Mouse (Mus musculus) CD4-positive, CD25-positive, alpha-beta regulatory T cell, adult 4 months (primary cell): Measurements from ENCODE around the gene Gm20388. TPM values are rescaled to one million over a fixed set of nuclear protein-coding genes. Genes with fewer than 3 reads are reported as not detected.

ENCODE experiments used
- ATAC-seq: one replicate; pipeline ENCODE4 v1.8.0; 2017
- polyA plus RNA-seq, 2 experiments: library from polyadenylated mRNA; unstranded; fragments of 100-300 nt; shearing (Covaris generic); gene quantifications; one replicate each; pipeline ENCODE4 v1.2.1; 2017

Gm20388 gene
- polyA plus RNA-seq, 2 experiments from 2014 or later, result 10.7 to 12.8 TPM

GRCm38 (mm10) chr8:121350803-121351202 is 1440.2 kb downstream of the Gm20388 start:
- ATAC-seq, result no peak

DNA sequence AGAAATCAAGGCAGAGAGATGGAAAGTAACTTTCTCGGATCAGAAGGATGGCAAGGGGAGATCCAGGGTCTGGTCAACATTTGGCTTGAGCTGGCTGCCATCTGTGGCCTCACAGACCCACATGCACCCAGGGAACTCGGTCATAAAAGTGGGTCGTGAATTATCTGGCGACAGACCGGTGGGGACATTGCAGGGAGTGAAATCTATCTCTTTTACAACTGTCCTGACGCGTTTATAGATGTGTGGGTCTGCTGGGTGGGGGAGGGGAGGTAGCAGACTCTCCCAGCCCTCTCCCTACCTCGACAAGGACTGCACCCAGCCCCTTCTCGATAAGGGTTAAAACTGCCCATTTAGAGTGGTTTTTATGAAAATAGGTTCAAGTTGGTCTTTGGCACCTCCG is 1444.2 kb downstream of the Gm20388 start:
- no peak for ATAC-seq

GRCm38 (mm10) chr8:121357451-121357850 is 1446.8 kb downstream of the Gm20388 start:
- ATAC-seq, result no peak

DNA sequence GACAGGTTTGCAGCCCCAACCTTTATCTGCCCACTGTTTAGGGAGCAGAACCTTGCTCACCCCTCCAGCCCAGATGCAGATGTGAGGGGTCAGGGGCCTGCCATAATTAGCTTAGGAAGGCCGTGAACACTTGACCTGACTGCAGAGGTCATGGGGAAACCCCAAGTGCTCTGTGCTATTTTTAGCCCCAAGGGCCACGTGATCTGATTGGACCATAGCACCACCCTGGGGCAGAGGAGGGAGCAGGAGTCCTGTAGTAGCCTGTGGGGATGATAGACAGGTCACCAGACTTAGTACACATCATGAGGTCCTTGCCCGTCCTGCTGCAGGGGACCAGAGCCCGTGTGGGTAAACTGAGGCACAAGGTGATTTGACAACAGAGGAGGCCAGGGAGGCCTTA is 1448.0 kb downstream of the Gm20388 start:
- no peak for ATAC-seq

DNA sequence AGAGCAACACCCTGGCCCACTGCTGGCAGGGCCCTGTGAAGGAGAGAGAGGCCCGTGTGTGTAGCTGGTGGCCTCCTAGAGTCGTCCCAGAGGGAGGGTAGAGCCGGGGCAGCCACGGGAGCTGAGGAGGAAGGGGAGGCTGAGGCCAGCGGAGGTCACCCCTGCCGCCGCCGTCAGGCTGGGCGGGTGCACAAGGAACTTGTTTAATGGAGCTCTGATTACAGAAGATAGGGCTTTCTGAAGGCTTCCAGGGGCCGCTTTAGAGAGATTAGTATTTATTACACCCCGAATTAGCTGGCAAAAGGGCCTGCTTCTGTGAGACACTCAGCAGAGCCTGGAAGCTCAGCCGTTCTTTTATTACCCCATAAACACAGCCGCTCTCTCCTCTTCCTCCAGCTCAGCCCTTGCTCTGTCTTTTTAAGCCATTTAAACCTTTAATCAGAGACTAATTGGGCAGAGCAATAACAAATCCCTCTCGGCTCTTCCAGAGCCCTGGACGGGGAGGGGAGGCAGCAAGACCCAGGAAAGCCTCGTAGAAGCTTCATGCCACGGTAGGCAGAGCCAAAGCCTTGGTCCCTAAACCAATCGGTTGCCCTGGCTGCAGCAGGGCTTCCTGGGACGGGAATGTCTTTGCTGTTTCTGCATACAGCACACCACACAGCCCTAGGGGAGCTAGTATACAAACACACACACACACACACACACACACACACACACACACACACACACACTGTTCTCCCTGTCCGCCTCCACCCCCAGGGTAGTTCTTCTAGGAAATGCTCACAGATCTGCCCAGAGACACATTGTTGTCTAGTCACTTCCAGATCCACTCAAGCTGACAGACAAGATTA is 1448.7 kb downstream of the Gm20388 start:
- no peak for ATAC-seq

- no peak for ATAC-seq
Measured at GRCm38 (mm10) chr8:121360001-121360400, 1449.4 kb downstream of the Gm20388 start.

DNA sequence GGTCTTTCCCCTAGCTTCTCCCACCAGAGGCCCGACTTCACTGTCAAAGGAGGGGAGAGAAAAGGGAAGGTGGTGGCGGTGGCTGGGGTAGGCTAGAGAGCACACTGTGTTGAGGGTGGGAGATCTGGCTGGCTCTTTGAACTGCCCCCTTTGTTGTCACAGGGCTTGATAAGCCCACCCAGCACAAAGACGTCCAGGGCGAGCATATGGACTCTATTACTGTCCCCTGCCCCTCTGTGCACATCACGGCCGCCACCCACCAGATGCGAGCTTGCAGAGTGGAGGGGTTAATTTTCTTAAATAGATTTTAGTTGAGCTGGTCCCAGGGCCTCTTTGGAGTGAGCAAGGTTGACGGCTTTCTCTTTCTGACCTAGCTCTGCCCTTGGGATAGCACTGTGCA is 1450.5 kb downstream of the Gm20388 start:
- ATAC-seq, result no peak

DNA sequence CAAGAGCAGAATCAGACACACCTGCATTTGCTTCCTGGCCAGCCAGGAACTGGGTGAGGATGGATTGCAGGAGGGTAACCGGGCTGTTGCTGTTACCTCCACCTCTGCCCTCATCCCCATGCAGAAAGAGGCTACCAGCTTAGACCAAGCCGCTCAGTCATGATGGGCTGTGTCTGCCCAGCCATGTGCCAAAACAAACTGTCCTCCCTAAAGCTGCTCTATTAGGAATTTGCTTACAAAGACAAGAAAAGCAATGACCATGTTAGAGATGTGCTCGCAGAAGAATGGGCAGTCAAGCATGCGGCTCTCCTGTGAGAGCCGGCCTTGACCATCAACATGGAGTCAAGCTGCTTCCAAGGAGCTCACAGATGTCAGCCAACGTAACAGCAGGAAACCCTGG is 1454.0 kb downstream of the Gm20388 start:
- no peak for ATAC-seq

- no peak for ATAC-seq
Measured at GRCm38 (mm10) chr8:121365150-121365549, 1454.5 kb downstream of the Gm20388 start.

DNA sequence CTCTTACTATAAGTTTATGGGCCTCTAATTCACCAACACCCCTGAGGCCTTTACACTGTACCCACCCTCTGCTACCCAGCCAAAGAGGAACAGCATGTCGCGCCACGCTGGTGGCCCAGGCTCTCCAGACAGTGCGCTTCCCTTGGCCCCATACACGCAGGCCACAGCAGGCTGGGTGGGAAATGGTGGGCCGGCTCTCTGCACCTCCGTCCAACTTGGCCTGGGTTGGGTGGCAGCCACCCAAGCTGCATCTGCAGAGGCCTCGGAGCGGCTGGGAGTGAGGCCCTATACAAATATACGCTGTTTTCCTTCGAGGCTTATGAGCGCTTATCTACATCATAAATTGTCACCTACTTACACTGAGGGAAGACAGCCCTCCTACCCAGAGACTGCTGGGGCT is 1456.0 kb downstream of the Gm20388 start:
- no peak for ATAC-seq

DNA sequence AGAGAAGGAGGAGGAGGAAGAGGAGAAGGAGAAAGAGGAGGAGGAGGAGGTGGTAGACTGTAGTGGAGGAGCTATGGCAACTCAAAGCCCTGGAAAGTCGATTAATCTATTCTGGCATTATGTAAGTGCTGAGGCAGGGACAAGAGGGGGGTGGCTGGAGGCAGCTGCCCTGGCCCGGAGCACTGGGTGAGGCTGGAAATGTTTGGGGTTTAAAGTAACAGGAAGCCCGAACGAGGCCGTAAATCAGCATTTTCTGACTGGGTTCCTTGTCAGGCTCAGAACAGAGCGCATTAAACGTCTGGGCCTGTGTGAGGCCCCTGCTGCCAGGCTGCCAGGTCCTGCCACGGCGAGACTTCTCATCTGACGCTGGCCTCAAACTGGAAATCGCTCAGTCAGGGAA is 1458.2 kb downstream of the Gm20388 start:
- ATAC-seq, result no peak

- ATAC-seq, result no peak
Measured at GRCm38 (mm10) chr8:121369378-121369777, 1458.7 kb downstream of the Gm20388 start.

- no peak for ATAC-seq
Measured at GRCm38 (mm10) chr8:121371287-121371686, 1460.6 kb downstream of the Gm20388 start.

DNA sequence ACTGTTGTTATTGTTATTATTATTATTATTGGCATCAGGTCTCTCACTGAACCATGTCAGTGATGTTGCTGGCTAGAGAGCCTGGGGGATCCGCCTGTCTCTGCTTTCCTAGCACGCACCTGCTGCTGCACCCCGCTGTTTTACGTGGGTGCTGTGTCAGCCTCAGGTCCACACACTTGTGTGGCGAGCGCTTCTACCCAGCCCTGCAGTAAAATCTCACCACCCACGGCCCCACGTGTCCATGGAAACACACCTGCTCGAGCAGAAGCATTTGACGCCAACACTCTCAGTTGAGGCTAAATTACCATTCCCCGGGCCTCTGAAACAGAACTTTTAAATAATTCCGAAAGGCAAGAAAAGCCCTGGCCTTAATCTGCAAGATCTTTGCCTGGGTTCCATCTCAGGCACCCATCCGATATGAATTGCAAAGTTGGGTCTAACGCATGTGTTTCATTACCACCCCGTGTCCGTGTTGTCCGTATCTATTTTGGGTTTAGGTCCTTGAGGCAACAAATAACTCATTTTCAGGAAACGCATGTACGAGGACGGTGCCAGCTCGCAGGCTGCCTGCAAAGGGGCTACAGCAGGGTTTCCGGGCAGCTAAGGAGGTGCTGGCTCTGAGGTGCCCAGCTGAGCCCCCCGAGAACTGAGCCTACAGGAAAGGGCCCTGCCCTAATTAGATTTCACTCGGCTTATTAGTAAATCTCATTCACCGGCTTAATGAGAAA is 1461.4 kb downstream of the Gm20388 start:
- ATAC-seq, result no peak

DNA sequence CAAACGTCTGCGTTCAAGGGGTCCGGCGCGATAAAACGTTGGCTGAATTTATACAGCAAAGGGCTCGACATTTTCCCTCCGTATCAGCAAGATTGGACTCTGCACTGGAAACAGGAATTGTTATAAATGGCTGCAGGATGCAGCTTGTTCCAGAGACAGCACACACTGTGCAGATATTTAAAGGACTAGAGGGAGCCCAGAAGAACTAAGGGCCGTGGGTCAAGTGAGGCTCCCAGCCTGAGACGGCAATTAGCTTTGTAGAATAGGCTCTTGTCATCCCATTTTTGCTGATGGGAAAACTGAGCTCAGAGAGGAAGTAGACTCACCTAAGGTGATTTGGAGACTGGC is 1462.0 kb downstream of the Gm20388 start:
- ATAC-seq, result no peak

- ATAC-seq, result no peak
Measured at GRCm38 (mm10) chr8:121374284-121374683, 1463.6 kb downstream of the Gm20388 start.

DNA sequence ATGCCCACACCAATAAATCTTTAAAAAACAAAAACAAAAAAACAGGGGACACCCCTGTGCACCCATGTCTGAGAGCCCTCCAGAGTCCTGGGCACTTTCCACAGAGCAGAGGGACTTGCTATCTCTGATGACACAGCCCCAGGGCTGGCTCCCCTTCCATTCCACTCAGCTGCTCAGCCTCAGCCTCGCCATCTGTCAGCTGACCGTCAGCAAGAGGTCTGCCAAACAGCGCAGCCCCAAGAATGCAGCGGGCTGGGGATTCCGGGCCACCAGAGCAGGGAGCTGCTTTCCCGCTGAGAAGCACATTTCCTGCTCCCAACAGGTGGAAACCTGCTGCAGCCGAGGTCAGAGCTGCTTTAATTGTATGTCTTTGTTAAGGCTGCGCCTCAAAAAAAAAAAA is 1464.1 kb downstream of the Gm20388 start:
- ATAC-seq, result no peak

DNA sequence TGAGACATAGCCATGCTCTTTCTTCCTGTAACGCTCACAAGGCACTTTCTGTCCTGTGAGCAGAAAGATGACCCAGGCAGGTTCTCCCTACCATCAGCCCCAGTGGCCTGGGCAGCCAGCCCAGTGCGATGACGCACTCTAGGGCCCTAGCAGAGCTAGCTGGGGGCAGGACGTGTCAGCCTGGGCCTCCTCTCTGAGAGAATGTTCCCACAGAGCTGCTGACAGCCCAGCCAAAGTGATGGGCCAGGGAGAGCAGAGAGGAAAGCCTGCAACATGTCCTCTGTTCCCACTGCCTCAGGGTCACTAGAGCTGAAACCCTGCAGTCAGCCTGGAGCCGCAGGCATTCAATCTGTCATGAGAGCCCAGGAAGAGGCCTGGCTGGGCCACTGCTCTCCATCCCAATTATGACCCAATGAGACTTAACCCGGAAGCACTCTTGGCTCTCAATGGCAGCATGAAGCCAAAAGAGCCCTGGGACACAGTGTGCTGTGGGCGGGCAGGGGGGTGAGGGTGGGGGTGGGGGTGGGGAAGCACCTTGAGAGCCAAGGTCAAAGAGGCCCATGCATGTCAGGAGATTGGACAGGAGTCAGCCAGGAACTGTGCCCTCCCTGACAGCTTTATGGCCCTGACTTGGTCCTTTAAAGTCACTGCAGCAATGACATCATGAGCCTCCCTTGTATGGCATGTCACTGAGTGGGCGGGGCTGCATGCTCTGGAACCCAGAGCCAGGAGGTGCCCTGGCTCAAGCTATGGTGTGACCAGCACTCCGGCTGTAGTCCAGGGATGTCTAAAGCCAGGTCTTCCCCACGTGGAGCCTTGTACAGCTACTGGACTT is 1465.7 kb downstream of the Gm20388 start:
- no peak for ATAC-seq

GRCm38 (mm10) chr8:121377680-121378079 is 1467.0 kb downstream of the Gm20388 start:
- ATAC-seq, result no peak

GRCm38 (mm10) chr8:121379387-121379786 is 1468.7 kb downstream of the Gm20388 start:
- ATAC-seq, result no peak

DNA sequence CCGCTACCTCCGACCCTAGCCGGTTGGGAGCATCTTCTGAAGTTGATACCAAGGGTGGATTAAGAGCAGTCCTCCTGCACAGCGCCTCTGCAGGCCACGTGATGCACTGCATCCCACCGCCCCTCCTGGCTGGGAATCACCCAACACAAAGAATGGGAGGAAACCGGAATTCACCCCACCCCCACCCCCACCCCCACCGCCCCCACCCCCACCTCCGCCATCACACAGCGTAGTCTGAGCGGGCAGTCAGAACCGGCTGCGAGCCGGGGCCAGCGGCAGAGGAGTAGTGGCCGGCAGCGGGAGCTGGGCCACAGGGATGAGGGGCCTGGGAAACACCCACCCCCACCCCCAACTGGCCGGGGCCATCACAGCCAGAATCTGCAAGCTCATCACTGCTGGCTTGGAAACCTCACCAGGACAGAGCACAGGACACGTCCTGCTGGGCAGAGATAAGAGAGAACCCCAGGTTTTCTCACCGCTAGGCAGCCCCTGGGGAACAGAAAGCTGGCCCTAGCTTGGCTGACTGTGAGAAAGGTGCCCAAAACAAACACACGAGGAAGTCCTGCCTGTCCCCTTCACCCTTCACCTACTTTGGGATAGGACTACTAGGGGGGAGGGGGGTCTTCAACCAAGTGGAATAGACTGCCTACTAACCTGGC is 1472.1 kb downstream of the Gm20388 start:
- no peak for ATAC-seq

GRCm38 (mm10) chr8:121385540-121385939 is 1474.9 kb downstream of the Gm20388 start:
- no peak for ATAC-seq

DNA sequence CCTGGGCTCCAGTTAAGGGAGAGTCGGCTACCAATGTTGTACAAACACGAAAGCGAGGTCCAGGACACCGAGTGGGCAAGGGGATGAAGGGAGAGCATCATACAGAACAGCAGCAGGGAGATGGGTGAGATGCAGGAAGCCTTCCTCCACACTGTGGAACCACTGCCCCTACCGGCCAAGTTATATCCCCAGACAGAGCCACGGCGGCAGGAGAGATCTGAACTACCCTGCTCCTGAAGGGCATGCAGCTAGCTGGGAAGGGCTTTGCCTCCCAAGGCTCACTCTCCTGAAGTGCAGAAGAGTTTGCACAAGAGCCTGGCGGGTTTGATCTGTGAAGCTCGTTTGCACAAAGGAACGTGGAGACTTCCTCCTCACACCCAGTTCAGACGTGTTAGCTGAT is 1480.0 kb downstream of the Gm20388 start:
- no peak for ATAC-seq
